ENCODE assay signal across 18 mouse cellular contexts in genomic region chr7:118611185-118611749, GRCm38 (mm10). TPM values are rescaled to one million over a fixed set of nuclear protein-coding genes. Genes with fewer than 3 reads are reported as not detected.
"Had no signal": no experiment of that assay in that cellular context is flagged by ENCODE, and none has a peak within 500 bp of the region (broad histone marks: within the 10 kb centered on the region; RNA-seq: fewer than 3 reads in every experiment).

No protein-coding gene starts in this region.

- H3K27ac ChIP-seq: kidney, embryonic 15.5 days; left cerebral cortex, adult 2 months; liver, embryonic 15.5 days; lung, embryonic 15.5 days; midbrain, embryonic 12.5 days; midbrain, embryonic 15.5 days; neural tube, embryonic 12.5 days; neural tube, embryonic 15.5 days had no signal

- H3K4me2 ChIP-seq: kidney, embryonic 15.5 days; liver, embryonic 11.5 days; liver, embryonic 15.5 days; lung, embryonic 15.5 days; midbrain, embryonic 12.5 days; midbrain, embryonic 15.5 days; neural tube, embryonic 12.5 days; neural tube, embryonic 15.5 days had no signal

- DNase-seq: kidney, adult 11 months; layer of hippocampus, postnatal 36 days; lung, postnatal 10 days; right cerebral cortex, adult 18-20 months; right cerebral cortex, postnatal 14 days; right cerebral cortex, postnatal 4 days; spleen, adult 18-20 months; thymus, postnatal 25 days had no signal

- H3K27me3 ChIP-seq: kidney, embryonic 15.5 days; liver, embryonic 15.5 days; lung, embryonic 15.5 days; midbrain, embryonic 12.5 days; midbrain, embryonic 15.5 days; neural tube, embryonic 12.5 days; neural tube, embryonic 15.5 days had no signal

- H3K4me3 ChIP-seq: kidney, embryonic 15.5 days; left cerebral cortex, adult 2 months; liver, embryonic 15.5 days; lung, embryonic 15.5 days; midbrain, embryonic 12.5 days; midbrain, embryonic 15.5 days; neural tube, embryonic 12.5 days; neural tube, embryonic 15.5 days had no signal

- H3K4me1 ChIP-seq: midbrain, embryonic 15.5 days; neural tube, embryonic 12.5 days; neural tube, embryonic 15.5 days had no signal

- H3K36me3 ChIP-seq: kidney, embryonic 15.5 days; liver, embryonic 15.5 days; lung, embryonic 15.5 days; midbrain, embryonic 12.5 days; midbrain, embryonic 15.5 days; neural tube, embryonic 12.5 days; neural tube, embryonic 15.5 days had no signal

- ATAC-seq: midbrain, embryonic 15.5 days had no signal

- H3K9me3 ChIP-seq: kidney, embryonic 15.5 days; liver, embryonic 15.5 days; lung, embryonic 15.5 days; neural tube, embryonic 15.5 days had no signal

- H3K9ac ChIP-seq: kidney, embryonic 15.5 days; liver, embryonic 15.5 days; lung, embryonic 15.5 days; midbrain, embryonic 12.5 days; midbrain, embryonic 15.5 days; neural tube, embryonic 12.5 days; neural tube, embryonic 15.5 days had no signal

RNA-seq across cellular contexts. Expression of gene Tmc5, which starts 14.2 kb away (rescaled TPM):
- polyA plus RNA-seq: limb, embryonic 11.5 days; liver, embryonic 11.5 days had no signal
